Mouse (Mus musculus) intestine, postnatal 0 days (tissue): ENCODE measurements around the gene 1700016D06Rik. TPM values are rescaled to one million over a fixed set of nuclear protein-coding genes. Genes with fewer than 3 reads are reported as not detected.
A peak's percentile ranks its signal among the peaks of the same experiment; 100 is the strongest.

Source experiments
- ATAC-seq: fragments of 200-750 bp; cut with Nextera tagmentation; 2 replicates; pipeline ENCODE4 v1.8.0; 2017; ENCODE audit warnings: mild to moderate bottlenecking, moderate TSS enrichment, moderate library complexity
- H3K27ac ChIP-seq: fragments of 300-500 bp; sonication (generic); 2 replicates; pipeline ENCODE4 v1.5.1; 2014; ENCODE audit warnings: mild to moderate bottlenecking, low read depth, low read length, moderate library complexity
- H3K27me3 ChIP-seq: fragments of 300-500 bp; sonication (generic); replicated peaks from 2 replicates; pipeline ENCODE4 v1.6.1; 2014; ENCODE audit warnings: low read length, mixed read lengths; ENCODE audit not compliant: control insufficient read depth, insufficient read depth
- H3K36me3 ChIP-seq: fragments of 300-500 bp; sonication (generic); 2 replicates; pipeline ENCODE4 v1.6.1; 2014; ENCODE audit warnings: mild to moderate bottlenecking, moderate library complexity; ENCODE audit not compliant: control insufficient read depth, insufficient read depth
- H3K4me1 ChIP-seq: fragments of 300-500 bp; sonication (generic); replicated peaks from 2 replicates; pipeline ENCODE4 v1.6.1; 2014; ENCODE audit warnings: antibody characterized with exemption, low read length, mixed read lengths; ENCODE audit not compliant: control insufficient read depth, insufficient read depth
- H3K4me2 ChIP-seq: fragments of 300-500 bp; sonication (generic); replicated peaks from 2 replicates; pipeline ENCODE4 v1.6.1; 2014; ENCODE audit warnings: low read depth, mild to moderate bottlenecking, moderate library complexity
- H3K4me3 ChIP-seq: fragments of 300-500 bp; sonication (generic); 2 replicates; pipeline ENCODE4 v1.5.1; 2014; ENCODE audit warnings: low read depth, low read length
- H3K9ac ChIP-seq: fragments of 300-500 bp; sonication (generic); 2 replicates; pipeline ENCODE4 v1.6.1; 2014; ENCODE audit warnings: mild to moderate bottlenecking, low read depth, low read length
- H3K9me3 ChIP-seq: fragments of 300-500 bp; sonication (generic); 2 replicates; pipeline ENCODE4 v1.6.1; 2016; ENCODE audit warnings: mixed run types; ENCODE audit not compliant: control insufficient read depth
- CTCF ChIP-seq: sonication (generic); IDR thresholded peaks from 2 replicates; pipeline ENCODE4 v1.5.1; 2016; ENCODE audit warnings: low read depth, mild to moderate bottlenecking, control low read depth, antibody characterized with exemption, moderate library complexity
- WGBS: fragments of 180-500 bp; shearing (Covaris S2); extraction: QIAGEN DNeasy Blood & Tissue Kit; methylation state at CpG from one replicate; pipeline ENCODE4 v1.1.7; 2014; 5-methylcytosine and 5-hydroxymethylcytosine counted together
- polyA plus RNA-seq: library from polyadenylated mRNA; unstranded; fragments of >200 nt; fragmentation: Nextera tagmentation; extraction: Ambion mirVana; gene quantifications from 2 replicates; pipeline ENCODE4 v1.2.1, GENCODE M21; 2015

1700016D06Rik gene
- polyA plus RNA-seq, 1 experiment from 2014 or later: not detected

GRCm38 (mm10) chr8:11650021-11650420, 50.8 kb downstream of the 1700016D06Rik start:
- no peak for TF ChIP-seq CTCF
- H3K4me3 ChIP-seq: no peak overlapping the region
- no peaks in the 10 kb centered on the region for H3K4me1 ChIP-seq
- no peak for ATAC-seq
- no peak overlapping the region for H3K27ac ChIP-seq
- no peaks in the 10 kb centered on the region for H3K9me3 ChIP-seq
- H3K36me3 ChIP-seq: no peaks in the 10 kb centered on the region
- H3K27me3 ChIP-seq: no peaks in the 10 kb centered on the region
- WGBS: 90% methylated on average over 5 of the region's 5 CpGs
- H3K9ac ChIP-seq: no peak overlapping the region
- H3K4me2 ChIP-seq: no peak overlapping the region

GRCm38 (mm10) chr8:11643123-11643522, 57.7 kb downstream of the 1700016D06Rik start:
- ATAC-seq: no peak
- Histone ChIP-seq H3K4me3 (no peak overlapping the region), H3K27me3 (no peaks in the 10 kb centered on the region), H3K4me2 (no peak overlapping the region), H3K4me1 (no peaks in the 10 kb centered on the region), H3K9me3 (no peaks in the 10 kb centered on the region), H3K36me3 (no peaks in the 10 kb centered on the region), H3K9ac (no peak overlapping the region), H3K27ac (no peak overlapping the region)
- WGBS: 66% methylated on average over 2 of the region's 2 CpGs
- TF ChIP-seq CTCF: no peak

- Histone ChIP-seq H3K4me1 (no peaks in the 10 kb centered on the region), H3K27ac (no peak overlapping the region), H3K36me3 (no peaks in the 10 kb centered on the region), H3K9me3 (no peaks in the 10 kb centered on the region), H3K4me2 (no peak overlapping the region), H3K9ac (no peak overlapping the region), H3K4me3 (no peak overlapping the region), H3K27me3 (no peaks in the 10 kb centered on the region)
- WGBS: 73% methylated on average over 2 of the region's 2 CpGs
- no peak for TF ChIP-seq CTCF
- no peak for ATAC-seq
Observed at GRCm38 (mm10) chr8:11640606-11641005, 60.3 kb downstream of the 1700016D06Rik start.

- 92% methylated on average over 7 of the region's 7 CpGs for WGBS
- Histone ChIP-seq H3K4me2 (no peak overlapping the region), H3K27ac (no peak overlapping the region), H3K36me3 (no peaks in the 10 kb centered on the region), H3K9ac (no peak overlapping the region), H3K9me3 (no peaks in the 10 kb centered on the region), H3K27me3 (no peaks in the 10 kb centered on the region), H3K4me3 (no peak overlapping the region), H3K4me1 (no peaks in the 10 kb centered on the region)
- no peak for ATAC-seq
- TF ChIP-seq CTCF: no peak
Observed at GRCm38 (mm10) chr8:11637531-11637930, 63.3 kb downstream of the 1700016D06Rik start.

GRCm38 (mm10) chr8:11636324-11637057, 64.4 kb downstream of the 1700016D06Rik start:
- Histone ChIP-seq H3K27ac (peak overlapping the region; percentile 94), H3K27me3 (no peaks in the 10 kb centered on the region), H3K4me3 (peak overlapping the region; percentile 92), H3K9ac (0 out of 2 replicates have a peak overlapping the region, but pooled peaks have one; percentile 17), H3K36me3 (peaks cover 5% of the 10 kb centered on the region), H3K4me1 (no peaks in the 10 kb centered on the region), H3K9me3 (no peaks in the 10 kb centered on the region), H3K4me2 (peak overlapping the region; percentile 95)
- TF ChIP-seq CTCF: no peak
- peak; percentile 58 for ATAC-seq
- 4% methylated on average over 30 of the region's 30 CpGs for WGBS

GRCm38 (mm10) chr8:11635611-11636081, 65.2 kb downstream of the 1700016D06Rik start, which contains the start of gene Ankrd10:
TSS of gene Ankrd10 (minus strand) at chr8:11635757.
- under 1% methylated on average over 40 of the region's 40 CpGs for WGBS
- TF ChIP-seq CTCF: no peak
- Histone ChIP-seq H3K4me1 (no peaks in the 10 kb centered on the region), H3K27me3 (no peaks in the 10 kb centered on the region), H3K9me3 (no peaks in the 10 kb centered on the region), H3K36me3 (peaks cover 12% of the 10 kb centered on the region), H3K4me2 (peak within 1 kb of the TSS; percentile 95), H3K4me3 (peak within 1 kb of the TSS; percentile 92), H3K27ac (peak within 1 kb of the TSS; percentile 94), H3K9ac (peak within 1 kb of the TSS; percentile 65)
- ATAC-seq: peak; percentile 95
